Mouse (Mus musculus): ENCODE results near the gene Tmco5. TPM values are rescaled to one million over a fixed set of nuclear protein-coding genes. Genes with fewer than 3 reads are reported as not detected.
"Not testable (repeated sequence)": the region's sequence is repeated elsewhere in the genome, so short reads cannot be mapped to it uniquely, and the experiment has no call there.

The Tmco5 gene
- polyA plus RNA-seq, 1 experiment from 2014 or later, result not detected

DNA sequence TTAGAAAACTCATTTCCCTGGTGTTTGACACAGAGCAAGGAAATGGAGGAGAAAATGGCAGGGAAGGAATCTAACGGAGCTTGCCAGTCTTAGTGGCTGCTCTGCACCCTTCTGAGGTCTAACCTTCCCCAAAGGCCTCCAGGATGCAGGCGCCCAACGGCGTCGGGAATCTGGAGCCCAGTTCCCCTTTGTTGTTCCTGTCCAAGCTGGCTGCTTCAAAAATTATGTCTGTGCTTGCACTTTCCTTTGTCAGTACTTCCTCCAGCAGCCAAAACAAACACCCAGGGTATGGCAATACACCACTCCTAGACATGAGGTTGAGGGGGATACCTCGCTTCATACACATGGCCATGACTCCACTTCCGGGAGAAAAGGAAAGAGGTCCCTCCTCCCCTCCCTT lies 53.7 kb downstream of the Tmco5 start:
- no peak overlapping the region for H3K4me3 ChIP-seq (replicated peaks)
- H3K4me1 ChIP-seq, result no peaks in the 10 kb centered on the region
- H3K9me3 ChIP-seq, result no peaks in the 10 kb centered on the region
- no peaks in the 10 kb centered on the region for H3K36me3 ChIP-seq
- no peak overlapping the region for H3K9ac ChIP-seq
- ATAC-seq (ENCODE audit: insufficient read depth, low FRiP score, low read depth), result no peak
- no peak overlapping the region for H3K4me2 ChIP-seq
- 77% methylated on average over 7 of the region's 7 CpGs for WGBS
- H3K27me3 ChIP-seq (replicated peaks), result no peaks in the 10 kb centered on the region
- H3K27ac ChIP-seq, result no peak overlapping the region

DNA sequence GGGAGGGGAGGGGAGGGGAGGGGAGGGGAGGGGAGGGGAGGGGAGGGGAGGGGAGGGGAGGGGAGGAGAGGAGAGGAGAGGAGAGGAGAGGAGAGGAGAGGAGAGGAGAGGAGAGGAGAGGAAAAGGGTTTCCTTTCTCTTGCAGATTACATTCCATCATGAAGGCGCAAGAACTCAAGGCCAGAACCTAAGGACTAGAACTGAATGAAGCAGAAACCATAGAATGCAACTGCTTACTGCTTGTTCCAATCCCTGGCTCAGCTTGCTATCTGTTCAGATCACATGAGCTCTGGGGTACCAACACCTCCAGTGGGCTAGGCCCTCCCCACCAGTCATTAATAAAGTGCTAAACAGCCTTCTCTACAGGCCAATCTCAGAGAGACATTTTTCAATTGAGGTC lies 55.7 kb downstream of the Tmco5 start:
- not testable (repeated sequence) for H3K27me3 ChIP-seq (replicated peaks); H3K9ac ChIP-seq; H3K4me1 ChIP-seq

DNA sequence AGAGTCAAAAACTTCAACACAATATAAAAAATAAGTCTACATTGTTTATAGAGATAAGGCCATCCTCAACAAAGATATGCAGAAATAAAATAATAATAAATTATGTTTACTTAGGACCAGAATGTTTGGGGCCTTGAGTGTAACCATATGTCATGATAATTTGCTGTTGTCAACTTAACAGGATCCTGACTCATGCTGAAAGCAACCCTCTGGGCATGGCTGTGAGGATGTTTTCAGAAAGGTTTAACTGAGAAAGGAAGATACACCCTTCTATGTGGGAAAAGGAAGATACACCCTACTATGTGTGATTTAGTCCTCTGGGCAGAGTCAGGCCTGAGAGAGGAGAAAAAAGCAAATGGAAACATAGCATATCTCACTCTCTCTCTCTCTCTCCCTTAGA lies 56.3 kb downstream of the Tmco5 start:
- Histone ChIP-seq H3K27ac (no peak overlapping the region; the same call in 1 of the 2 replicates), H3K4me1 (no peaks in the 10 kb centered on the region), H3K27me3 (replicated peaks) (no peaks in the 10 kb centered on the region), H3K4me3 (replicated peaks) (no peak overlapping the region), H3K9ac (no peak overlapping the region), H3K4me2 (no peak overlapping the region), H3K9me3 (no peaks in the 10 kb centered on the region), H3K36me3 (no peaks in the 10 kb centered on the region)
- no peak for ATAC-seq (ENCODE audit: insufficient read depth, low FRiP score, low read depth)

More for the DNA sequence above, 55.7 kb downstream of the Tmco5 start:
- 73% methylated on average over 1 of the region's 1 CpGs for WGBS
- H3K27ac ChIP-seq; H3K36me3 ChIP-seq; H3K9me3 ChIP-seq; ATAC-seq (ENCODE audit: insufficient read depth, low FRiP score, low read depth); H3K4me3 ChIP-seq (replicated peaks); H3K4me2 ChIP-seq: not testable (repeated sequence)

DNA sequence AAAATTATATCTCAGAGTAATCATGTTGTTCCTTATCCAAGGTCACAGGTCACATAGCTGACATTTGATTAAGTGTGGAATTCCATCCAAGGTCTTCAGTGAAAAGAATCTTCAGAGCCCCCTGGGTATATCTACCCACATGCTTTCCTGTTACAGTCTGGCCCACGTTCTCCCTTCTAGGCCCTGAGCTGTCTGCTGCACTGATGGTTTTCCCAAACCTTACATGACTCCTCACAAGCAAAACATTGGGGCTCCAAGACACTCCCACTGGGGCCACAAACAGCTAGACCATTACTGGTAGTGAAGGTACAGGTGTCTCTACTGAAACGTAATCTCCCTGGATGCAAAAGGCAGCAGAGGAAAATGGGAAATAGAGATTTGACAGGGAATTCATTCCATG lies 57.9 kb downstream of the Tmco5 start:
- no peak overlapping the region for H3K27ac ChIP-seq
- no peaks in the 10 kb centered on the region for H3K4me1 ChIP-seq
- no peaks in the 10 kb centered on the region for H3K9me3 ChIP-seq
- no peak for ATAC-seq (ENCODE audit: insufficient read depth, low FRiP score, low read depth)
- H3K9ac ChIP-seq, result no peak overlapping the region
- 49% methylated on average over 2 of the region's 2 CpGs for WGBS
- H3K4me2 ChIP-seq, result no peak overlapping the region
- no peaks in the 10 kb centered on the region for H3K27me3 ChIP-seq (replicated peaks)
- H3K4me3 ChIP-seq (replicated peaks), result no peak overlapping the region
- H3K36me3 ChIP-seq, result no peaks in the 10 kb centered on the region

DNA sequence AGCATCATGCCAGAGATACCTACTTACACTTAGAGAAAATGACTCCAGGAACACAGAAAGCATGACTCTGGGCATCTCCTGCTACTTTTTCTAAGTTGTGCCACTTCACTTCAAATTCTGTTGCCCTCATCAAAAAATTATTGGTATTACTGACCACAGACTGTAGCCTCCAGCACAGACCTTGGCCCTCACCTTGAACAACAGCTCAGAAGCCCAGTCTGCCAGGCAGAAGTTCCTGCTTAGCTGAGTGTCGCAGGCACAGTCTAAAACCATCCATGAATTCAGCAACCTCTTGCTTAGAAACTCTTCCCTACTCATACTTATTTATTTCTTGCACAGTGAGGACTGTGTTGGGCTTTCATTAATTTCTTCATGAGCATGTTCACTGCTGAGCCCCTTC lies 58.7 kb downstream of the Tmco5 start:
- H3K36me3 ChIP-seq, result no peaks in the 10 kb centered on the region
- H3K4me2 ChIP-seq, result no peak overlapping the region
- no peaks in the 10 kb centered on the region for H3K9me3 ChIP-seq
- 80% methylated on average over 1 of the region's 1 CpGs for WGBS
- ATAC-seq (ENCODE audit: insufficient read depth, low FRiP score, low read depth), result no peak
- H3K4me3 ChIP-seq (replicated peaks), result no peak overlapping the region
- no peaks in the 10 kb centered on the region for H3K27me3 ChIP-seq (replicated peaks)
- no peak overlapping the region for H3K9ac ChIP-seq
- no peaks in the 10 kb centered on the region for H3K4me1 ChIP-seq
- no peak overlapping the region for H3K27ac ChIP-seq

DNA sequence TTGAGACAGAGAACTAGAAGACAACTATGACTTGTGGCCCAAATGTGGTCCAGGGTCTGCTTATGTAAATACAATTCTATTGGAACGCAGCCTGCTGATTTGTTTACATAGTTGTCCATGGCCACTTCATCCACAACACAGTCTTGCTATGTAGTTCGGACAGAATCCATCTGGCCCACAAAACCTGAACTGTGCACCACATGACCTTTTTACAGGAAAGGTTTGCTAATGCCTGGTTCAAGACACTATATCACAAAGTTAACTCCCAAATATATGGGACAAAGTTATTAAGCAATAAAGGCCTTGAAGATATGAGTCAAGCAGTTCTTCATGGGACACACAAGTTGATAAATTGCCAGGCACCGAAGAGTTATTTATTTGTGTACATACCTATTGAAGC lies 63.3 kb downstream of the Tmco5 start:
- no peaks in the 10 kb centered on the region for H3K36me3 ChIP-seq
- ATAC-seq (ENCODE audit: insufficient read depth, low FRiP score, low read depth), result no peak
- no peak overlapping the region for H3K4me3 ChIP-seq (replicated peaks)
- no peak overlapping the region for H3K4me2 ChIP-seq
- WGBS, result 48% methylated on average over 3 of the region's 3 CpGs
- H3K4me1 ChIP-seq, result no peaks in the 10 kb centered on the region
- H3K9ac ChIP-seq, result no peak overlapping the region
- H3K9me3 ChIP-seq, result no peaks in the 10 kb centered on the region
- no peak overlapping the region for H3K27ac ChIP-seq
- no peaks in the 10 kb centered on the region for H3K27me3 ChIP-seq (replicated peaks)

Other genes starting within 250 kb of the Tmco5 start
- 14.4 and 15.1 TPM in 2 replicates for gene Spred1, start 242.7 kb downstream of the Tmco5 start, polyA plus RNA-seq (2015; fragmentation: Nextera tagmentation; extraction: Ambion mirVana)